Mouse (Mus musculus): ENCODE results near the gene Ubxn1. TPM values are rescaled to one million over a fixed set of nuclear protein-coding genes. Genes with fewer than 3 reads are reported as not detected.
"Not testable (repeated sequence)": the region's sequence is repeated elsewhere in the genome, so short reads cannot be mapped to it uniquely, and the experiment has no call there.

The Ubxn1 gene
- polyA plus RNA-seq, 1 experiment from 2014 or later = 112 TPM

DNA sequence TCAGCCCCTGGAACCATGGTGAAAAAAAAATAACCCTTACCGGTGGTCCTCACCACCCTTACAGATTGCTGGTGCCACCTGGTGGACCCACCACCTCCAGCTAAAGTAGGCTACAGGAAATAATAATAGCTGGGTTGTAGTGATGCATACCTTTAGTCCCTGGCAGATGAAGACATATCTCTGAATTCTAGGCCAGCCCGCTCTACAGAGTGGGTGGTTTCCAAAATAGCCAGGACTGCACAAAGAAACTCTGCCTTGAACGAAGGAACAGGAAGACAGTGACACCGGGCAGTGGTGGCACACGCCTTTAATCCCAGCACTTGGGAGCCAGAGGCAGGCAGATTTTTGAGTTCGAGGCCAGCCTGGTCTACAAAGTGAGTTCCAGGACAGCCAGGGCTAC, 7.0 kb upstream of the Ubxn1 start:
- Histone ChIP-seq H3K9ac (no peak overlapping the region), H3K27me3 (replicated peaks) (no peaks in the 10 kb centered on the region), H3K4me3 (no peak overlapping the region), H3K36me3 (no peaks in the 10 kb centered on the region), H3K4me1 (no peaks in the 10 kb centered on the region), H3K4me2 (no peak overlapping the region), H3K27ac (replicated peaks) (no peak overlapping the region), H3K9me3 (no peaks in the 10 kb centered on the region)
- ATAC-seq (ENCODE audit: extremely low read depth, insufficient number of reproducible peaks, low FRiP score, low TSS enrichment) = no peak
- WGBS = 73% methylated on average over 6 of the region's 6 CpGs

GRCm38 (mm10) chr19:8870381-8870780, 915 bp upstream of the Ubxn1 start:
- not testable (repeated sequence) for H3K9me3 ChIP-seq
- Histone ChIP-seq H3K9ac (peak overlapping the region; percentile 99), H3K36me3 (peaks cover 26% of the 10 kb centered on the region)

GRCm38 (mm10) chr19:8870838-8871237, 458 bp upstream of the Ubxn1 start:
- H3K4me1 ChIP-seq = peaks cover 14% of the 10 kb centered on the region
- WGBS = 35% methylated on average over 9 of the region's 9 CpGs
- peak overlapping the region; percentile 99 for H3K9ac ChIP-seq
- ATAC-seq (ENCODE audit: extremely low read depth, insufficient number of reproducible peaks, low FRiP score, low TSS enrichment) = no peak
- peaks cover 31% of the 10 kb centered on the region for H3K36me3 ChIP-seq
- no peaks in the 10 kb centered on the region for H3K27me3 ChIP-seq (replicated peaks)
- H3K4me2 ChIP-seq = peak overlapping the region; percentile 96
- peak overlapping the region; percentile 100 for H3K4me3 ChIP-seq
- H3K27ac ChIP-seq (replicated peaks) = peak overlapping the region; percentile 65
- H3K9me3 ChIP-seq = no peaks in the 10 kb centered on the region

More at GRCm38 (mm10) chr19:8870381-8870780, 915 bp upstream of the Ubxn1 start:
- Histone ChIP-seq H3K27ac (replicated peaks) (peak overlapping the region; percentile 65; the same call in 1 of the 2 replicates), H3K4me2 (peak overlapping the region; percentile 96), H3K4me3 (peak overlapping the region; percentile 100), H3K4me1 (peaks cover 14% of the 10 kb centered on the region)
- 76% methylated on average over 3 of the region's 3 CpGs for WGBS
- not testable (repeated sequence) for ATAC-seq (ENCODE audit: extremely low read depth, insufficient number of reproducible peaks, low FRiP score, low TSS enrichment); H3K27me3 ChIP-seq (replicated peaks)

DNA sequence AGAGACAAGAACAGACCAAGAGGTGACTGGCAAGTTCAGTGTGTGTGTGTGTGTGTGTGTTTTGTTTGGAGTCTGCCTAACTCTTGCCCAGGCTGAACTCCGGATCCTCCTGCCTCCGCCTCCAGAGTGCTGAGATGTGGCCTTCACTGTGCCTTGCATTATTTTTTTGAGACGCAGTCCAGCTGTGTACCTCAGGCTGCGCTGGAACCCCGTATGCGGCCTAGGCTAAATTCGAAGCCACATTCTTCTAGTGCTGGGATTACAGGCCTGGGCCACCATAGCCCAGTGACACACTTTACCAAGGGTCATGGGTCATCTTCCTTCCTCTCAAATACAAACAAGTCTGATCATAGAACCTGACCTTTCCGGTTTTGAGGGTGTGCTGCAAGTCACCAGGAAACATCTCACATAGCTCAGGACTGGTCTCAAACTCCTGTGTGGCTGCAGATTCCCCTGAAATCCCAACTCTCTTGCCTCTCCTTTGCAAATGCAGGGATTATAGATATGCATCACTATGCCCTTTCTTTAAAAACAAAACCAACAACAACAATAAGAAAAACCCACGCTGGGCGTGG, 1.1 kb downstream of the Ubxn1 start:
- no peaks in the 10 kb centered on the region for H3K9me3 ChIP-seq
- peaks cover 14% of the 10 kb centered on the region for H3K4me1 ChIP-seq
- peak overlapping the region; percentile 99 for H3K9ac ChIP-seq
- ATAC-seq (ENCODE audit: extremely low read depth, insufficient number of reproducible peaks, low FRiP score, low TSS enrichment) = no peak
- WGBS = 69% methylated on average over 10 of the region's 10 CpGs
- H3K4me2 ChIP-seq = peak overlapping the region; percentile 96
- H3K27me3 ChIP-seq (replicated peaks) = no peaks in the 10 kb centered on the region
- H3K4me3 ChIP-seq = peak overlapping the region; percentile 100
- peak overlapping the region; percentile 65 for H3K27ac ChIP-seq (replicated peaks)
- peaks cover 46% of the 10 kb centered on the region for H3K36me3 ChIP-seq

GRCm38 (mm10) chr19:8875031-8875430, 3.7 kb downstream of the Ubxn1 start:
- 90% methylated on average over 7 of the region's 7 CpGs for WGBS
- Histone ChIP-seq H3K4me3 (no peak overlapping the region), H3K36me3 (peaks cover 51% of the 10 kb centered on the region), H3K4me2 (no peak overlapping the region), H3K9me3 (no peaks in the 10 kb centered on the region), H3K27me3 (replicated peaks) (no peaks in the 10 kb centered on the region), H3K9ac (no peak overlapping the region), H3K4me1 (peaks cover 22% of the 10 kb centered on the region), H3K27ac (replicated peaks) (no peak overlapping the region)
- no peak for ATAC-seq (ENCODE audit: extremely low read depth, insufficient number of reproducible peaks, low FRiP score, low TSS enrichment)

DNA sequence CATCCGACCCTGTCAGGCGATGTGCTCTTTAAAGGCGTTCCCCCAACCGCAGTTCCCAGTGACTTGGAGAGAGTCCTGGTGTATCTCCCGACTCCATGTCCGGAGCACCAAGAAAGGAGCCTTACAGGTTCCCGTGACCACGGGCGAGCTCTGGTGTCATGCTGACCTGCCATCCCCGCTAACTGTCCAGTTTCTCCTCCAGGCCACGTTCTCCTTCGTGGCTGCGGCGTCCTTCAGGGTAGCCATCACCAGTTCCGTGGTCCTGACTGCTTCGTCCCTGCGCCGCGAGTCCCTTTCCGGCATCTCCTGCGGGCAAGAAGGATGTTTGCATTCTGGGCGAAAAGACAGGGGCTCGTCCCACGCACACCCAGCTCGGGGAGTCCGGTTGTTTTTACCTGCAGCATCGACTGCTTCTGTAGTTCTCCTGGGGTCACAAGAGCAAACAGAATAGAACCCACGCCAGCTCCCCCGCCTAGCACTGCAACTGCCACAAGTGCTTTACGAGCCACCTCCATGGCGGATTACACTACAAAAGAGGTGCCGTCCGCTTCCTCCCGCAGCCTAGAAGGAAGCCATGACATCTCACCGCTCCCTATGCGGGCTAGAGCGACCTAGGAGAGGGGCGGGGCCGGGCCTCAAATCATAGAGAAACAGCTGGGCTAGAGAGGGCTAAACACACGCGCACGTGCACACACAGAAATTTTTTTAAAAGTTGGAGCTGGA, 9.2 kb downstream of the Ubxn1 start, which contains the start of gene Uqcc3:
Gene Uqcc3 (minus strand): TSS at position 613 of the 723 bp plus-strand sequence.
- Histone ChIP-seq H3K4me2 (peak within 1 kb of the TSS; percentile 81), H3K36me3 (peaks cover 24% of the 10 kb centered on the region), H3K9me3 (no peaks in the 10 kb centered on the region), H3K9ac (peak within 1 kb of the TSS; percentile 96), H3K27me3 (replicated peaks) (no peaks in the 10 kb centered on the region), H3K4me1 (peaks cover 12% of the 10 kb centered on the region), H3K27ac (replicated peaks) (peak within 1 kb of the TSS; percentile 89), H3K4me3 (peak within 1 kb of the TSS; percentile 89)
- peak; percentile 82 for ATAC-seq (ENCODE audit: extremely low read depth, insufficient number of reproducible peaks, low FRiP score, low TSS enrichment)
- WGBS = under 1% methylated on average over 42 of the region's 42 CpGs

- peak overlapping the region; percentile 96 for H3K9ac ChIP-seq
- no peaks in the 10 kb centered on the region for H3K27me3 ChIP-seq (replicated peaks)
- WGBS = 16% methylated on average over 3 of the region's 3 CpGs
- peak overlapping the region; percentile 81 for H3K4me2 ChIP-seq
- peaks cover 12% of the 10 kb centered on the region for H3K4me1 ChIP-seq
- H3K36me3 ChIP-seq = peaks cover 18% of the 10 kb centered on the region
- H3K27ac ChIP-seq (replicated peaks) = peak overlapping the region; percentile 89; the same call in 1 of the 2 replicates
- H3K9me3 ChIP-seq = no peaks in the 10 kb centered on the region
- peak overlapping the region; percentile 89 for H3K4me3 ChIP-seq
- ATAC-seq (ENCODE audit: extremely low read depth, insufficient number of reproducible peaks, low FRiP score, low TSS enrichment) = no peak
Measured at GRCm38 (mm10) chr19:8881034-8881392, 9.7 kb downstream of the Ubxn1 start.

- H3K9ac ChIP-seq = no peak within 1 kb of the TSS
- H3K4me1 ChIP-seq = peaks cover 21% of the 10 kb centered on the region
- no peak within 1 kb of the TSS for H3K4me2 ChIP-seq
- no peaks in the 10 kb centered on the region for H3K27me3 ChIP-seq (replicated peaks)
- no peaks in the 10 kb centered on the region for H3K9me3 ChIP-seq
- H3K36me3 ChIP-seq = no peaks in the 10 kb centered on the region
- H3K4me3 ChIP-seq = no peak within 1 kb of the TSS
- WGBS = 67% methylated on average over 3 of the region's 3 CpGs
- H3K27ac ChIP-seq (replicated peaks) = no peak within 1 kb of the TSS
- no peak for ATAC-seq (ENCODE audit: extremely low read depth, insufficient number of reproducible peaks, low FRiP score, low TSS enrichment)
Measured at GRCm38 (mm10) chr19:8883616-8884015, 12.3 kb downstream of the Ubxn1 start, which contains the start of the genes Lbhd1 and Gm49403. Gene Lbhd1 (plus strand): TSS chr19:8883732. Gene Gm49403 (plus strand): TSS chr19:8883930.

DNA sequence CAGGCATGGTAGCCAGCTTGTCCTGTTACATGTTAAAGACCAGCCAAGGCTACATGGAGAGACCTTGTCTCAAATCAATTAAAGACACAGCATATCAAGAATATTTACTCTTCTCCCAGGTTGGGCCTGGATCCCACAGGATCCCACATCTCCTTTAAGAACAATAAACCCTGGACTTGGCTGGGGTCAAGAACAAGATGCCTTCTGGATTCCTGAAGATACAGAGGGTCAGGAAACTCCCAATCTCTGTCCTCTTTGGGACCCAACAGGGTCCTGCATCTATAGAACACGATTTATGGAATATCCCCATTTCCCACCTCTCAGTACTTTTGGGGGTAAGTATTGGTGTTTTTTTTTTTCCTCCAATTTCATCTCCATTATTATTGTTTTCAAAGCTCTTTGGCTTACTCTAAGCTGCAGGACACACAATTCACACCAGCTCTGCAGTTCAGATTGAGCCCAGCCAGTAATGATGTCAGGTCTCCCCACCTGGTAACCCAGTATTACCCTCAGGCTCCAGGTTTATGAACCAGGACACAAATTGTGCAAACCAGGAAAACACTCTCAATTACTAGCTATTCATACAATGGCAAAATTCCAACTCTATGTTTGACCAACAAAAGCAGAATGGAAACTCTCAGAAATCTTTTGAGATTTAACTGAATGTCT, 15.8 kb downstream of the Ubxn1 start:
- Histone ChIP-seq H3K36me3 (peaks cover 15% of the 10 kb centered on the region), H3K4me3 (peak overlapping the region; percentile 80), H3K9me3 (no peaks in the 10 kb centered on the region), H3K27me3 (replicated peaks) (no peaks in the 10 kb centered on the region), H3K27ac (replicated peaks) (peak overlapping the region; percentile 89; the same call in 1 of the 2 replicates), H3K9ac (peak overlapping the region; percentile 89; the same call in 1 of the 2 replicates), H3K4me2 (peak overlapping the region; percentile 87), H3K4me1 (peaks cover 18% of the 10 kb centered on the region)
- 61% methylated on average over 1 of the region's 1 CpGs for WGBS
- no peak for ATAC-seq (ENCODE audit: extremely low read depth, insufficient number of reproducible peaks, low FRiP score, low TSS enrichment)

GRCm38 (mm10) chr19:8887585-8888463, 16.5 kb downstream of the Ubxn1 start:
- WGBS = 17% methylated on average over 19 of the region's 19 CpGs
- no peaks in the 10 kb centered on the region for H3K27me3 ChIP-seq (replicated peaks)
- H3K36me3 ChIP-seq = peaks cover 15% of the 10 kb centered on the region
- no peak for ATAC-seq (ENCODE audit: extremely low read depth, insufficient number of reproducible peaks, low FRiP score, low TSS enrichment)
- H3K9me3 ChIP-seq = no peaks in the 10 kb centered on the region
- H3K4me2 ChIP-seq = peak overlapping the region; percentile 87
- peak overlapping the region; percentile 89 for H3K27ac ChIP-seq (replicated peaks)
- peak overlapping the region; percentile 80 for H3K4me3 ChIP-seq
- H3K4me1 ChIP-seq = peaks cover 23% of the 10 kb centered on the region
- H3K9ac ChIP-seq = peak overlapping the region; percentile 89

Measured in heart, embryonic 13.5 days (tissue).